Mouse (Mus musculus) myocyte (in vitro differentiated cells): ENCODE measurements at regions not wholly inside any gene's neighbourhood (a gene's known extent, or its start where the extent isn't known, plus 50 kb on each side); places are given as distances from the start of the nearest gene placed in this dataset.

Source experiments
- H3K27me3 ChIP-seq: one replicate; pipeline ENCODE4 v1.6.1; 2011; ENCODE audit not compliant: control insufficient read depth, insufficient read depth, insufficient read length
- H3K36me3 ChIP-seq: one replicate; pipeline ENCODE4 v1.6.1; 2011; ENCODE audit not compliant: control insufficient read depth, insufficient read depth
- H3K4me2 ChIP-seq: one replicate; pipeline ENCODE4 v1.6.1; 2011; ENCODE audit warnings: low read depth, control low read depth
- H3K4me3 ChIP-seq: one replicate; pipeline ENCODE4 v1.5.1; 2011; ENCODE audit warnings: mild to moderate bottlenecking, control low read depth, moderate library complexity
- H3K79me2 ChIP-seq: one replicate; pipeline ENCODE4 v1.6.1; 2011; ENCODE audit not compliant: control insufficient read depth, insufficient read depth
- H3ac ChIP-seq: one replicate; pipeline ENCODE4 v1.6.1; 2011; ENCODE audit not compliant: control insufficient read depth, insufficient read length
- CEBPB ChIP-seq: IDR thresholded peaks from 2 replicates; pipeline ENCODE4 v1.6.1; 2011; ENCODE audit warnings: mild to moderate bottlenecking, moderate library complexity; ENCODE audit not compliant: poor library complexity, insufficient read depth, severe bottlenecking
- E2F4 ChIP-seq: IDR thresholded peaks from one replicate; pipeline ENCODE4 v1.6.1; 2011; ENCODE audit warnings: mild to moderate bottlenecking, control low read depth, moderate library complexity; ENCODE audit not compliant: insufficient read depth
- MAX ChIP-seq: IDR thresholded peaks from one replicate; pipeline ENCODE4 v1.6.1; 2011; ENCODE audit warnings: low read depth, mild to moderate bottlenecking, control low read depth
- MYOD1 ChIP-seq, 3 experiments: IDR thresholded peaks; one replicate each; pipeline ENCODE4 v1.6.1; 2011; ENCODE audit warnings: control low read depth in 2 of 3, low read depth in 2 of 3, mild to moderate bottlenecking in 2 of 3, moderate library complexity in 1 of 3; ENCODE audit not compliant: insufficient read length in 2 of 3, control insufficient read depth in 1 of 3
- MYOG ChIP-seq, 3 experiments: IDR thresholded peaks; one replicate each; pipeline ENCODE4 v1.6.1; 2011; ENCODE audit warnings: control low read depth in 2 of 3, low read depth in 2 of 3, mild to moderate bottlenecking in 2 of 3; ENCODE audit not compliant: insufficient read length in 2 of 3, control insufficient read depth in 1 of 3, insufficient read depth in 1 of 3
- POLR2A ChIP-seq: IDR thresholded peaks from one replicate; pipeline ENCODE4 v1.6.1; 2011; ENCODE audit warnings: low read depth, mild to moderate bottlenecking, control low read depth, moderate library complexity; ENCODE audit not compliant: insufficient read length
- POLR2AphosphoS2 ChIP-seq: IDR thresholded peaks from one replicate; pipeline ENCODE4 v1.6.1; 2011; ENCODE audit warnings: low read depth, control low read depth; ENCODE audit not compliant: insufficient read length
- REST ChIP-seq: IDR thresholded peaks from one replicate; pipeline ENCODE4 v1.6.1; 2011; ENCODE audit warnings: mild to moderate bottlenecking, control low read depth, moderate library complexity; ENCODE audit not compliant: insufficient read depth, insufficient read length
- SRF ChIP-seq: IDR thresholded peaks from one replicate; pipeline ENCODE4 v1.6.1; 2011; ENCODE audit warnings: low read depth; ENCODE audit not compliant: control insufficient read depth, insufficient read length
- TCF12 ChIP-seq: IDR thresholded peaks from one replicate; pipeline ENCODE4 v1.6.1; 2011; ENCODE audit warnings: mild to moderate bottlenecking, control low read depth; ENCODE audit not compliant: poor library complexity, insufficient read depth, severe bottlenecking
- TCF3 ChIP-seq: IDR thresholded peaks from one replicate; pipeline ENCODE4 v1.6.1; 2011; ENCODE audit warnings: low read depth, control low read depth; ENCODE audit not compliant: insufficient read length
- USF1 ChIP-seq: IDR thresholded peaks from one replicate; pipeline ENCODE4 v1.6.1; 2011; ENCODE audit warnings: low read depth, mild to moderate bottlenecking, control low read depth, moderate library complexity

- no peak overlapping the region for H3K4me2 ChIP-seq
- H3ac ChIP-seq = no peak overlapping the region
- H3K27me3 ChIP-seq = no peaks in the 10 kb centered on the region
- H3K36me3 ChIP-seq = no peaks in the 10 kb centered on the region
- no peak overlapping the region for H3K4me3 ChIP-seq
- TF ChIP-seq SRF (no peak), TCF12 (no peak), POLR2A (no peak), REST (no peak), MAX (no peak), POLR2AphosphoS2 (no peak), USF1 (no peak), MYOG (IDR thresholded peaks at IDR 0.05; ENCODE audit: control insufficient read depth in 1 of 3, insufficient read depth in 1 of 3, insufficient read length in 2 of 3, low read depth in 2 of 3) (no peak), MYOD1 (IDR thresholded peaks at IDR 0.05; ENCODE audit: control insufficient read depth in 1 of 3, insufficient read length in 2 of 3, low read depth in 2 of 3) (no peak), CEBPB (no peak)
- H3K79me2 ChIP-seq = no peaks in the 10 kb centered on the region
These were observed 375.2 kb downstream of the Grb14 start for GRCm38 (mm10) chr2:64649614-64650013.

- no peak overlapping the region for H3K4me2 ChIP-seq
- H3K27me3 ChIP-seq = no peaks in the 10 kb centered on the region
- no peak overlapping the region for H3K4me3 ChIP-seq
- H3K79me2 ChIP-seq = no peaks in the 10 kb centered on the region
- TF ChIP-seq POLR2A (no peak), CEBPB (no peak), SRF (no peak), TCF3 (no peak), MYOG (IDR thresholded peaks at IDR 0.05; ENCODE audit: control insufficient read depth in 1 of 3, insufficient read depth in 1 of 3, insufficient read length in 2 of 3, low read depth in 2 of 3) (no peak), MAX (no peak), MYOD1 (IDR thresholded peaks at IDR 0.05; ENCODE audit: control insufficient read depth in 1 of 3, insufficient read length in 2 of 3, low read depth in 2 of 3) (no peak), USF1 (no peak), TCF12 (no peak), E2F4 (no peak), REST (no peak)
- H3K36me3 ChIP-seq = no peaks in the 10 kb centered on the region
- H3ac ChIP-seq = no peak overlapping the region
These were observed 407.9 kb downstream of the Grb14 start for GRCm38 (mm10) chr2:64616931-64617330.

- TF ChIP-seq MYOG (IDR thresholded peaks at IDR 0.05; ENCODE audit: control insufficient read depth in 1 of 3, insufficient read depth in 1 of 3, insufficient read length in 2 of 3, low read depth in 2 of 3) (no peak), POLR2A (no peak), MYOD1 (IDR thresholded peaks at IDR 0.05; ENCODE audit: control insufficient read depth in 1 of 3, insufficient read length in 2 of 3, low read depth in 2 of 3) (no peak), USF1 (no peak), MAX (no peak), REST (no peak), TCF12 (no peak), E2F4 (no peak), SRF (no peak), POLR2AphosphoS2 (no peak), TCF3 (no peak), CEBPB (no peak)
- no peak overlapping the region for H3ac ChIP-seq
- H3K4me2 ChIP-seq = no peak overlapping the region
- no peaks in the 10 kb centered on the region for H3K79me2 ChIP-seq
- no peaks in the 10 kb centered on the region for H3K36me3 ChIP-seq
- no peak overlapping the region for H3K4me3 ChIP-seq
- H3K27me3 ChIP-seq = no peaks in the 10 kb centered on the region
These were observed 417.9 kb downstream of the Grb14 start for GRCm38 (mm10) chr2:64606864-64607263.

GRCm38 (mm10) chr2:64582258-64582657 is 442.5 kb downstream of the Grb14 start:
- no peak overlapping the region for H3ac ChIP-seq
- TF ChIP-seq USF1 (no peak), MYOG (IDR thresholded peaks at IDR 0.05; ENCODE audit: control insufficient read depth in 1 of 3, insufficient read depth in 1 of 3, insufficient read length in 2 of 3, low read depth in 2 of 3) (no peak), MAX (no peak), CEBPB (no peak), TCF12 (no peak), POLR2AphosphoS2 (no peak), TCF3 (no peak), POLR2A (no peak), E2F4 (no peak), SRF (no peak), MYOD1 (IDR thresholded peaks at IDR 0.05; ENCODE audit: control insufficient read depth in 1 of 3, insufficient read length in 2 of 3, low read depth in 2 of 3) (no peak), REST (no peak)
- H3K4me3 ChIP-seq = no peak overlapping the region
- H3K4me2 ChIP-seq = peak overlapping the region; percentile 34
- no peaks in the 10 kb centered on the region for H3K27me3 ChIP-seq
- H3K36me3 ChIP-seq = no peaks in the 10 kb centered on the region
- H3K79me2 ChIP-seq = no peaks in the 10 kb centered on the region

- Histone ChIP-seq H3K79me2 (no peaks in the 10 kb centered on the region), H3K36me3 (no peaks in the 10 kb centered on the region), H3ac (no peak overlapping the region), H3K4me3 (no peak overlapping the region), H3K4me2 (no peak overlapping the region), H3K27me3 (no peaks in the 10 kb centered on the region)
- no peak for TF ChIP-seq POLR2AphosphoS2
- TF ChIP-seq USF1 = no peak
- no peak for TF ChIP-seq POLR2A
- no peak for TF ChIP-seq MYOG (IDR thresholded peaks at IDR 0.05; ENCODE audit: control insufficient read depth in 1 of 3, insufficient read depth in 1 of 3, insufficient read length in 2 of 3, low read depth in 2 of 3)
- TF ChIP-seq REST = no peak
These were observed 438.2 kb upstream of the Fign start for GRCm38 (mm10) chr2:64536032-64536431.
